Mouse (Mus musculus) heart, postnatal 0 days (tissue): ENCODE data around the gene Xrcc1.

Source experiments
- CTCF ChIP-seq: IDR thresholded peaks from 2 replicates; pipeline ENCODE4 v1.5.1; 2016; ENCODE audit warnings: antibody characterized with exemption, control low read depth, low read depth
- EP300 ChIP-seq: IDR thresholded peaks from 2 replicates; pipeline ENCODE4 v1.6.1; 2016; ENCODE audit warnings: antibody characterized with exemption, low read depth

GRCm38 (mm10) chr7:24499856-24500577 lies 46.1 kb upstream of the Xrcc1 start:
- TF ChIP-seq CTCF (no peak), EP300 (no peak)
